In the genomic region with DNA sequence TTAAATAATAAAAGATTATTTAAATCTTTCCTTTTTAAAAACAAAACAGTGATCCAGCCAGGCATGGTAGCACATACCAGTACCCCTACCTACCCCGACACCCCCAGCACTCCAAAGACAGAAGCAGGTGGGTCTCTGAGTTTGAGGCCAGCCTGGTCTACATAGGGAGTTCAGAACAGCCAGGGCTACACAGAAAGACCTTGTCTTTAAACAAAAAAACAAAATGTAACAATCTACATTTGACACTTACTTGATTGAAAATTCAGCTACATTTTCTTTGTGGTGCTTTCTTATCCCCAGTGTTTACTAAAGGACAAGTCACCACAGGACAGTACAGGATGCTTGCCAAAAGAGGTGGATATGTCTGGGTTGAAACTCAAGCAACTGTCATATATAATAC, we compare ENCODE assay signal across 14 mouse cellular contexts. TPM values are rescaled to one million over a fixed set of nuclear protein-coding genes. Genes with fewer than 3 reads are reported as not detected.
DNase-seq lines count a peak whose midpoint lies in the region; ATAC-seq lines count a peak whose summit lies in the region.
"Had no signal": no experiment of that assay in that cellular context is flagged by ENCODE, and none has a peak within 500 bp of the region (broad histone marks: within the 10 kb centered on the region; RNA-seq: fewer than 3 reads in every experiment).

TSS of gene Gm49321 (plus strand) at position 301 of the 400 bp plus-strand sequence.

- H3K4me3 ChIP-seq in heart, embryonic 14.5 days (ENCODE audit: control insufficient read depth in 1 of 2, insufficient read depth in 1 of 2, low read depth in 1 of 2, low read length in 2 of 2) = no peak within 1 kb of the TSS
- H3K4me3 ChIP-seq in neural tube, embryonic 11.5 days (ENCODE audit: low read depth, low read length) = no peak within 1 kb of the TSS
- no peak within 1 kb of the TSS for H3K4me3 ChIP-seq in stomach, embryonic 15.5 days (replicated peaks)

- peaks cover 95% of the 10 kb centered on the region for H3K36me3 ChIP-seq in heart, embryonic 14.5 days (ENCODE audit: control insufficient read depth, insufficient read depth, low read length)
- peaks cover 9% of the 10 kb centered on the region for H3K36me3 ChIP-seq in neural tube, embryonic 11.5 days (ENCODE audit: control insufficient read depth, insufficient read depth, low read length)
- H3K36me3 ChIP-seq in stomach, embryonic 15.5 days = peaks cover 19% of the 10 kb centered on the region

- H3K27ac ChIP-seq in heart, embryonic 14.5 days (replicated peaks in 1 of 2; ENCODE audit: control insufficient read depth in 1 of 2, insufficient read depth in 1 of 2, low read depth in 2 of 2, low read length in 2 of 2) = no peak within 1 kb of the TSS
- no peak within 1 kb of the TSS for H3K27ac ChIP-seq in neural tube, embryonic 11.5 days (ENCODE audit: low read depth, low read length)
- no peak within 1 kb of the TSS for H3K27ac ChIP-seq in stomach, embryonic 15.5 days

- no peak within 1 kb of the TSS for H3K4me2 ChIP-seq in heart, embryonic 14.5 days (ENCODE audit: low read length)
- H3K4me2 ChIP-seq in neural tube, embryonic 11.5 days (ENCODE audit: low read depth) = no peak within 1 kb of the TSS
- H3K4me2 ChIP-seq in stomach, embryonic 15.5 days = no peak within 1 kb of the TSS
- H3K4me2 ChIP-seq: lung, embryonic 14.5 days had no signal

- no peak for ATAC-seq in heart, embryonic 14.5 days (ENCODE audit: insufficient number of reproducible peaks, insufficient read depth, low FRiP score, low read depth)
- ATAC-seq in neural tube, embryonic 11.5 days (ENCODE audit: insufficient read depth, low FRiP score, low TSS enrichment) = no peak
- ATAC-seq in stomach, embryonic 15.5 days (ENCODE audit: insufficient read depth, low FRiP score, low read depth) = no peak
- ATAC-seq: Patski had no signal

- intact Hi-C loops in heart, postnatal 36 days (cut with DNase I) = no loop called here
- intact Hi-C loops in left cerebral cortex, postnatal 25 days (cut with DNase I) = loop anchor here (5.0 kb wide), 1 partner anchor 35 kb away; no protein-coding TSS in a partner anchor

- H3K9me3 ChIP-seq in heart, embryonic 14.5 days (ENCODE audit: control insufficient read depth, low read length) = no peaks in the 10 kb centered on the region
- no peaks in the 10 kb centered on the region for H3K9me3 ChIP-seq in neural tube, embryonic 11.5 days (ENCODE audit: control insufficient read depth, low read length)
- no peaks in the 10 kb centered on the region for H3K9me3 ChIP-seq in stomach, embryonic 15.5 days

- 94% methylated on average over 1 of the region's 1 CpGs for WGBS in heart, embryonic 14.5 days
- WGBS in neural tube, embryonic 11.5 days = 96% methylated on average over 1 of the region's 1 CpGs
- 87% methylated on average over 1 of the region's 1 CpGs for WGBS in stomach, embryonic 15.5 days

- DNase-seq in heart, postnatal 36 days = no peak
- no peak for DNase-seq in neural tube, embryonic 11.5 days (ENCODE audit: low spot score)
- no peak for DNase-seq in neural tube, embryonic 10.5 days (ENCODE audit: extremely low spot score, low spot score)
- DNase-seq in left cerebral cortex, postnatal 25 days (ENCODE audit: low spot score in 2 of 2) = no peak
- no peak for DNase-seq in frontal cortex, postnatal 14 days (ENCODE audit: low spot score in 2 of 2)
- no peak for DNase-seq in kidney, adult 11 months
- DNase-seq: B cell, adult 2 months; gastrocnemius, postnatal 14 days; kidney, adult 2 months; lung, embryonic 14.5 days had no signal

- H3K4me1 ChIP-seq in heart, embryonic 14.5 days (ENCODE audit: control insufficient read depth in 2 of 2, insufficient read depth in 2 of 2, low read length in 2 of 2) = peaks cover 0 to 5% of the 10 kb centered on the region in 2 experiments; a peak in 1 of 4 replicates
- no peaks in the 10 kb centered on the region for H3K4me1 ChIP-seq in neural tube, embryonic 11.5 days (ENCODE audit: control insufficient read depth, insufficient read depth, low read length)
- H3K4me1 ChIP-seq in stomach, embryonic 15.5 days = no peaks in the 10 kb centered on the region

- H3K9ac ChIP-seq in heart, embryonic 14.5 days (ENCODE audit: low read length) = no peak within 1 kb of the TSS
- no peak within 1 kb of the TSS for H3K9ac ChIP-seq in neural tube, embryonic 11.5 days (ENCODE audit: low read length)
- no peak within 1 kb of the TSS for H3K9ac ChIP-seq in stomach, embryonic 15.5 days
- H3K9ac ChIP-seq: lung, embryonic 14.5 days had no signal

- no peaks in the 10 kb centered on the region for H3K27me3 ChIP-seq in heart, embryonic 14.5 days (ENCODE audit: control insufficient read depth, insufficient read depth, low read length)
- H3K27me3 ChIP-seq in neural tube, embryonic 11.5 days (ENCODE audit: control insufficient read depth, insufficient read depth, low read length) = no peaks in the 10 kb centered on the region
- no peaks in the 10 kb centered on the region for H3K27me3 ChIP-seq in stomach, embryonic 15.5 days (replicated peaks)
- H3K27me3 ChIP-seq: Patski had no signal

RNA-seq across cellular contexts. Expression of gene Gm49321, which starts in this region (rescaled TPM):
- 10.8 and 13.1 TPM in 2 replicates for polyA plus RNA-seq in heart, embryonic 14.5 days (2014; fragmentation: Nextera tagmentation; extraction: Ambion mirVana)
- 1 to 10 TPM; 3.7 to 7.0 TPM for total RNA-seq in heart, postnatal 36 days (2021)
- polyA plus RNA-seq in neural tube, embryonic 11.5 days (2014; fragmentation: Nextera tagmentation; extraction: Ambion mirVana) = 13.0 and 18.3 TPM in 2 replicates
- total RNA-seq in left cerebral cortex, postnatal 25 days (2021) = 10 to 100 TPM; 11.8 to 16.9 TPM
- 11.0 and 11.2 TPM in 2 replicates for polyA plus RNA-seq in stomach, embryonic 15.5 days (2015; fragmentation: Nextera tagmentation; extraction: Ambion mirVana)
- polyA plus RNA-seq: brain, embryonic 14.5 days; kidney, adult 2 months had no signal
